Mouse (Mus musculus) spleen, adult 2 months (tissue): ENCODE results near the gene Foxn2. TPM values are rescaled to one million over a fixed set of nuclear protein-coding genes. Genes with fewer than 3 reads are reported as not detected.

Experiments used
- DNase-seq, 2 experiments: peaks; one replicate each; pipeline versions ENCODE4 v3.0.0 to v3.0.0-alpha.2; 2012 to 2021; ENCODE audit warnings: low spot score in 2 of 2, low read depth in 1 of 2
- H3K27ac ChIP-seq: fragments of 200-500 bp; 2 replicates; pipeline ENCODE4 v1.5.1; 2012; ENCODE audit warnings: low read length, inconsistent platforms; ENCODE audit not compliant: insufficient read depth
- H3K27me3 ChIP-seq: fragments of 200-500 bp; 2 replicates; pipeline ENCODE4 v1.6.1; 2012; ENCODE audit warnings: mild to moderate bottlenecking, moderate library complexity, low read length, inconsistent platforms; ENCODE audit not compliant: control insufficient read depth, insufficient read depth
- H3K36me3 ChIP-seq: fragments of 200-500 bp; 2 replicates; pipeline ENCODE4 v1.6.1; 2012; ENCODE audit warnings: mild to moderate bottlenecking, low read length, inconsistent platforms; ENCODE audit not compliant: control insufficient read depth, insufficient read depth
- H3K4me1 ChIP-seq: fragments of 200-500 bp; 2 replicates; pipeline ENCODE4 v1.6.1; 2011; ENCODE audit warnings: inconsistent platforms; ENCODE audit not compliant: control insufficient read depth, insufficient read depth, insufficient read length
- H3K4me3 ChIP-seq: fragments of 200-500 bp; 2 replicates; pipeline ENCODE4 v1.5.1; 2011; ENCODE audit warnings: mild to moderate bottlenecking, inconsistent platforms; ENCODE audit not compliant: insufficient read depth, insufficient read length; ENCODE audit errors: extremely low read depth
- CTCF ChIP-seq: fragments of 200-500 bp; IDR thresholded peaks from 2 replicates; pipeline ENCODE4 v1.5.1; 2011; ENCODE audit warnings: mild to moderate bottlenecking, inconsistent platforms; ENCODE audit not compliant: insufficient read depth, insufficient read length, insufficient replicate concordance; ENCODE audit errors: extremely low read depth
- POLR2A ChIP-seq: fragments of 200-500 bp; IDR thresholded peaks from 2 replicates; pipeline ENCODE4 v1.6.1; 2011; ENCODE audit warnings: low read depth, low read length, inconsistent platforms
- WGBS: fragments of 180-500 bp; shearing (Covaris S2); methylation state at CpG from one replicate; pipeline ENCODE4 v1.1.7; 2018; 5-methylcytosine and 5-hydroxymethylcytosine counted together
- polyA plus RNA-seq: library from polyadenylated mRNA; depleted of rRNA; stranded (reverse); fragments of >200 nt; gene quantifications from 2 replicates; pipeline ENCODE4 v1.2.3, GENCODE M21; 2012

Foxn2 gene
- polyA plus RNA-seq, 1 experiment, result 5.3 TPM

- Histone ChIP-seq H3K27me3 (no peaks in the 10 kb centered on the region), H3K4me1 (peaks cover 4% of the 10 kb centered on the region; the same call in 1 of the 2 replicates), H3K36me3 (no peaks in the 10 kb centered on the region), H3K4me3 (no peak overlapping the region), H3K27ac (no peak overlapping the region)
- WGBS, result 63% methylated on average over 6 of the region's 6 CpGs
- DNase-seq, result no peak
- TF ChIP-seq POLR2A (no peak), CTCF (no peak)
These were observed 36.0 kb upstream of the Foxn2 start for GRCm38 (mm10) chr17:88404471-88404870.

- no peak for DNase-seq
- Histone ChIP-seq H3K27ac (no peak overlapping the region), H3K4me1 (peaks cover 4% of the 10 kb centered on the region; the same call in 1 of the 2 replicates), H3K27me3 (no peaks in the 10 kb centered on the region), H3K4me3 (peak overlapping the region; percentile 0; the same call in 1 of the 2 replicates), H3K36me3 (no peaks in the 10 kb centered on the region)
- 37% methylated on average over 19 of the region's 19 CpGs for WGBS
- TF ChIP-seq POLR2A (no peak), CTCF (no peak)
These were observed 35.4 kb upstream of the Foxn2 start for GRCm38 (mm10) chr17:88405076-88405475.

- peaks cover 2% of the 10 kb centered on the region; the same call in 1 of the 2 replicates for H3K4me1 ChIP-seq
- H3K27me3 ChIP-seq, result no peaks in the 10 kb centered on the region
- no peak overlapping the region for H3K4me3 ChIP-seq
- TF ChIP-seq CTCF (no peak), POLR2A (no peak)
- H3K36me3 ChIP-seq, result no peaks in the 10 kb centered on the region
- WGBS, result 90% methylated on average over 3 of the region's 3 CpGs
- DNase-seq, result no peak
- H3K27ac ChIP-seq, result no peak overlapping the region
These were observed 30.8 kb upstream of the Foxn2 start for GRCm38 (mm10) chr17:88409706-88410105.

- WGBS, result 85% methylated on average over 1 of the region's 1 CpGs
- H3K4me3 ChIP-seq, result no peak overlapping the region
- TF ChIP-seq CTCF, result no peak
- TF ChIP-seq POLR2A, result no peak
- DNase-seq, result no peak
- H3K27me3 ChIP-seq, result no peaks in the 10 kb centered on the region
- no peak overlapping the region for H3K27ac ChIP-seq
- H3K4me1 ChIP-seq, result no peaks in the 10 kb centered on the region
- no peaks in the 10 kb centered on the region for H3K36me3 ChIP-seq
These were observed 27.2 kb upstream of the Foxn2 start for GRCm38 (mm10) chr17:88413155-88413836.

GRCm38 (mm10) chr17:88420426-88420825 lies 20.1 kb upstream of the Foxn2 start:
- no peaks in the 10 kb centered on the region for H3K4me1 ChIP-seq
- no peaks in the 10 kb centered on the region for H3K36me3 ChIP-seq
- WGBS, result 91% methylated on average over 4 of the region's 4 CpGs
- DNase-seq, result no peak
- no peak overlapping the region for H3K27ac ChIP-seq
- TF ChIP-seq POLR2A (no peak), CTCF (no peak)
- H3K4me3 ChIP-seq, result no peak overlapping the region
- H3K27me3 ChIP-seq, result no peaks in the 10 kb centered on the region

GRCm38 (mm10) chr17:88421246-88421645 lies 19.3 kb upstream of the Foxn2 start:
- no peak overlapping the region for H3K27ac ChIP-seq
- H3K4me3 ChIP-seq, result no peak overlapping the region
- H3K36me3 ChIP-seq, result no peaks in the 10 kb centered on the region
- DNase-seq, result no peak
- no peaks in the 10 kb centered on the region for H3K27me3 ChIP-seq
- 59% methylated on average over 6 of the region's 6 CpGs for WGBS
- H3K4me1 ChIP-seq, result no peaks in the 10 kb centered on the region
- TF ChIP-seq POLR2A, result no peak

GRCm38 (mm10) chr17:88430719-88431118 lies 9.8 kb upstream of the Foxn2 start:
- Histone ChIP-seq H3K36me3 (no peaks in the 10 kb centered on the region), H3K27me3 (peaks cover 3% of the 10 kb centered on the region; the same call in 1 of the 2 replicates), H3K4me3 (no peak overlapping the region), H3K27ac (no peak overlapping the region), H3K4me1 (no peaks in the 10 kb centered on the region)
- 87% methylated on average over 2 of the region's 2 CpGs for WGBS
- no peak for DNase-seq
- no peak for TF ChIP-seq POLR2A
- no peak for TF ChIP-seq CTCF
